Mouse (Mus musculus) C2C12 (cell line): ENCODE measurements around the gene Wt1.

Experiments
- CEBPB ChIP-seq: IDR thresholded peaks from one replicate; pipeline ENCODE4 v1.6.1; 2011; ENCODE audit warnings: low read depth, mild to moderate bottlenecking, control low read depth, moderate library complexity
- CTCF ChIP-seq: IDR thresholded peaks from one replicate; pipeline ENCODE4 v1.5.1; 2011; ENCODE audit not compliant: control insufficient read depth, insufficient read depth, insufficient read length
- FOSL1 ChIP-seq: IDR thresholded peaks from one replicate; pipeline ENCODE4 v1.8.0; 2011; ENCODE audit warnings: mild to moderate bottlenecking, low read length; ENCODE audit not compliant: poor library complexity, insufficient read depth, severe bottlenecking
- MYOG ChIP-seq: IDR thresholded peaks from one replicate; pipeline ENCODE4 v1.6.1; 2011; ENCODE audit not compliant: control insufficient read depth, insufficient read length; ENCODE audit errors: extremely low read depth
- USF1 ChIP-seq: IDR thresholded peaks from one replicate; pipeline ENCODE4 v1.6.1; 2011; ENCODE audit warnings: low read depth, mild to moderate bottlenecking, control low read depth, moderate library complexity

DNA sequence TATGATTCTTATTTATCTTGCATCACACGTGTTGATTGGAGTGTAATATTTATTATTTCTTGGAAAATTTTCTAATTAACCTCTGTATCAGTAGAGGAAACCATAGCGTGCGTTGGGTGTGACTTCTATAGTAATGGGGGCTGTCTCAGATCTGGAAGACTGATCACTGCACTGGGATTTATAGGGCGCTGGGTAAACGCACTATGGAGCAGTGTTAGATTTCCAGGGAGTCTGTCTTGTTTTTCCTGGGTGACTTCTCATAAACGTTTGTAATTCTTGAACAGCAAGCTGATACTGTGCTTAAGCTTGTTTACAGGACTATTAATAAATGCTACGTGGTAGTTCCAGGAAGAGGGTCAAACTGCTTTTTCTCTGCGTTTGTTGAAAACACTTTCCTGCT lies 8.7 kb upstream of the Wt1 start:
- TF ChIP-seq CTCF, result no peak
- no peak for TF ChIP-seq FOSL1
- no peak for TF ChIP-seq USF1
- TF ChIP-seq MYOG, result no peak
- no peak for TF ChIP-seq CEBPB
